Mouse (Mus musculus): ENCODE data around the gene Retsat. TPM values are rescaled to one million over a fixed set of nuclear protein-coding genes. Genes with fewer than 3 reads are reported as not detected.

Retsat gene
- total RNA-seq, 2 experiments from 2014 or later: 1.5 to 3.4 TPM

GRCm38 (mm10) chr6:72584154-72584553 is 14.1 kb upstream of the Retsat start:
- no peak for ATAC-seq (replicated peaks; ENCODE audit: low FRiP score, poor library complexity, severe bottlenecking)

GRCm38 (mm10) chr6:72586701-72587100 is 11.6 kb upstream of the Retsat start:
- ATAC-seq (replicated peaks; ENCODE audit: low FRiP score, poor library complexity, severe bottlenecking): no peak

GRCm38 (mm10) chr6:72588307-72588706 is 10.0 kb upstream of the Retsat start:
- ATAC-seq (replicated peaks; ENCODE audit: low FRiP score, poor library complexity, severe bottlenecking): no peak

DNA sequence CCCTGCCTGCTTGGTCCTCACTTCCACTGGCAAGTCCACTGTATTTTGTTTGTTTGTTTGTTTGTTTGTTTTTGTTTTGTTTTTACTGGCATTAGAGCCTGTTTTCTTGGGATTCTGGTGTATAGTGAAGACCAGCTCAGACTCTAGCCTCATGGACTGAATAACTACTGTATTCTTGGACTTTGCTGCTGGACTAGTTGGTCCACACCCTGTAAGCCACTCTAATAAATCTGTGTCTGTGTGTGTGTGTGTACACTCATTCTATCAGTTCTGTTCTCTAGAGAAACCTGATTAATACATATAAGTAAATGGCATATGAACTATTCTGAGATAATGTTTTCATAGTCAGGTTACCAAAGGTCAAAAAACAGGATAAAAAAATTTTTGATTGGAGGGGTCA is 8.2 kb upstream of the Retsat start:
- ATAC-seq (replicated peaks; ENCODE audit: low FRiP score, poor library complexity, severe bottlenecking): no peak

GRCm38 (mm10) chr6:72593011-72593803 is 5.1 kb upstream of the Retsat start:
- ATAC-seq (replicated peaks; ENCODE audit: low FRiP score, poor library complexity, severe bottlenecking): no peak

DNA sequence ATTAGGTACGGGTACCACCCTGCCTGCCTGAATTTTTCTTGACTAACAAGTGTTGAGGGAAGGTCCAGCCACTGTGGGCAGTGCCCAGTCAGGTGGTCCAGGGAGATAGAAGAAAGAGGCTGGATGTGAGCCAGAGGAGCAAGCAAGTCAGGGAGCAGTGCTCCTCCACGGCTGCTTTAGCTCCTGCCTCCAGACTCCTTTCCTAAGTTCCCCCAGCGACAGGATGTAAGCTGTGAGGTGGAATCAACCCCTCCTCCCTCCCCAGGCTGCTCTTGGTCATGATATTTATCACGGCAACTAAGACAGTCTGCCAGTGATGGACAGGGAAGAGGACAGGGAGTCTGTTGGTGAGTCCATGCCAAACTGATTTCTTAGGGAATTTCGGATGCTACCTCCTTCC is 4.4 kb upstream of the Retsat start:
- no peak for ATAC-seq (replicated peaks; ENCODE audit: low FRiP score, poor library complexity, severe bottlenecking)

DNA sequence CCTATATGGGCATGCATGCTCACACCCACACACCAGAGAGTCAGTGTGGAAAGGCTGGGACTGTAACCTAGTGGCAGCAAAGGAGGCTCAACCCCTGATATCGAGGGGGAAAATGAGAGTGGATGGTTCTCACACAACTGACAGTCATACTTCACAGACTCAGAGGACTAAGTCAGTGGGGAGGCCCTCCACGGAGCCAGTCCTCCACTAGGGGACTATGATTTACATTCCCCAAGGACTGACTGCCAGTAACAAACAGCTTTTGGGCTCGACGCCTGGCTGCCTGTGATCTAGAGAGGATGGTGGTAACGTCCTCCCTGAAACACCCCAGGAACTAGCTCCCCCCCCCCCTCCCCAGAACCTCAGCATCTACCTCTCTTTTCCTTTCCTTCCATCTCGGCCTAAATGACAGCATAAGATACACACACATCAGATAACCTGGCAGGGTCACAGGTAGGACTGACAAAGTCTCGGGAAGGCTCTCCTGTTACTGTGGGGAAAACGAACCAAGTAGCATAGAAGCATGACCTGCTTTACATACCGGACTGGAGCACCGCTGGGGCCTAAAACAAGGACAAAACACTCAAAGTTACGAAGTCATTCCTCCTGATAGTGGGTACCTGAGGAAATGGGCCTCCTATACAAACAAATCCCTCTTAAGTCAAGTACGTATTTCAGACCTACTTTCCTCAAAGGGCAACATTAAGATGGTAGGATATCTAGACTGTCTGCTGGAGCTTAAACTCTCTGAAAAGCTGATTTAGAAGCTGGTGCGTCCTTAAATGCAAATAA is 996 bp upstream of the Retsat start:
- 0 out of 2 replicates have a peak, but pooled peaks have one; percentile 2 for ATAC-seq (replicated peaks; ENCODE audit: low FRiP score, poor library complexity, severe bottlenecking)

DNA sequence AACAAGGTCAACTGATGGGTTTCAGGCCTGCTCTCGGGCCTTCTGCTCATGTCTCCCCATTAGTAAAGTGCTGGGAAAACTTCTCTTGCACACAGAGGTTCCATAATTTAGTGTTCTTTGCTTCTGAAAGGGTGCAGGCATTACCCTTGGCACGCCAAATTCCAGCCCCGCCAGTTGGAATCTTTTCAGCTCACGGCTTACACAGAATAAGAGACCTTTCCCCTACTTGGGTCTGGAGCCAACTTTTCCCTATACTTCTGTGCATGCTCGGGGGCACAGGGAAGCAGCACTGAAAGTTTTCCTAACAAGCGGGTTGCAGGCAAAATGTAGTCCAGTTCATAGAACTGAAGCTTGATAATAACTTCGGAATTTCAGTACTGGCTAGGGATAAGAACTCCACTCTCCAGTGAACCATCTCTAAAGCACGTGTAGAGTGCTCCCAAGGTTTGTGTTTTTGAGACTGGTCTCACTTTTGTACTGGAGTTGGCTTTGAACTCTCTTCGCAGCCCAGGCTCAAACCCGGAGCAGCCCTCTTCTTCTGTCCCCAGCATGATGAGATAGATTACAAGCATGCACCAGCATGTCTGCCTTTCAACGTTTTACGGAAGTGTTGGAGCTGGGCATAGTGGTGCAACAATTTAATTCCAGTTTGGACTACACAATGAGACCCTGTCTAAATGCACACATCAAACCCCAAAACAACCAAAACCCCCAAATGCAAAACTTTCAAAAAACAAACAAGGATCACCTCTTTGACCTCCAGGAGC is 699 bp downstream of the Retsat start:
- ATAC-seq (replicated peaks; ENCODE audit: low FRiP score, poor library complexity, severe bottlenecking): no peak; the same call in 1 of the 2 replicates

- ATAC-seq (replicated peaks; ENCODE audit: low FRiP score, poor library complexity, severe bottlenecking): no peak
These were observed 1.9 kb downstream of the Retsat start for GRCm38 (mm10) chr6:72600216-72600615.

- ATAC-seq (replicated peaks; ENCODE audit: low FRiP score, poor library complexity, severe bottlenecking): no peak
These were observed 2.5 kb downstream of the Retsat start for GRCm38 (mm10) chr6:72600771-72601170.

GRCm38 (mm10) chr6:72601732-72602131 is 3.5 kb downstream of the Retsat start:
- 0 out of 2 replicates have a peak, but pooled peaks have one; percentile 46 for ATAC-seq (replicated peaks; ENCODE audit: low FRiP score, poor library complexity, severe bottlenecking)

- ATAC-seq (replicated peaks; ENCODE audit: low FRiP score, poor library complexity, severe bottlenecking): no peak
These were observed 5.8 kb downstream of the Retsat start for GRCm38 (mm10) chr6:72604066-72604465.

DNA sequence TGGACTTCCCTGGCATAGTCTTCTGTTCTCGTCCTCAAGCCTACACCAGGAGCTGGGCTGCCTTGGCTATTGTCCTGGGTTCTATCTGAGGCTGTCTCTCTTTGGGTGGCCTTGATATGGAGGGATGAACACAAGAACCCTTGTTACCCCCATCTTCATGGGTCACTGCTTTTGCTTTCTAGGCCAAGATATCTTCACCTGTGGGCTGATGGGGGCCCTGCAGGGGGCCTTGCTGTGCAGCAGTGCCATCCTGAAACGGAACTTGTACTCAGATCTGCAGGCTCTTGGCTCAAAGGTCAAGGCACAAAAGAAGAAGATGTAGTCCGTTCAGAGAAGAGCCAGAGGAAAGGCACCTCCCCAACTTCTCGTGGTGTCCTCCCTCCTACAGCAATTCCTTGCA is 8.8 kb downstream of the Retsat start:
- ATAC-seq (replicated peaks; ENCODE audit: low FRiP score, poor library complexity, severe bottlenecking): no peak

- ATAC-seq (replicated peaks; ENCODE audit: low FRiP score, poor library complexity, severe bottlenecking): no peak
These were observed 9.4 kb downstream of the Retsat start for GRCm38 (mm10) chr6:72607676-72608075.

- no peak for ATAC-seq (replicated peaks; ENCODE audit: low FRiP score, poor library complexity, severe bottlenecking)
These were observed 10.4 kb downstream of the Retsat start for GRCm38 (mm10) chr6:72608662-72609184.

- no peak for ATAC-seq (replicated peaks; ENCODE audit: low FRiP score, poor library complexity, severe bottlenecking)
These were observed 12.0 kb downstream of the Retsat start for GRCm38 (mm10) chr6:72610261-72610660.

DNA sequence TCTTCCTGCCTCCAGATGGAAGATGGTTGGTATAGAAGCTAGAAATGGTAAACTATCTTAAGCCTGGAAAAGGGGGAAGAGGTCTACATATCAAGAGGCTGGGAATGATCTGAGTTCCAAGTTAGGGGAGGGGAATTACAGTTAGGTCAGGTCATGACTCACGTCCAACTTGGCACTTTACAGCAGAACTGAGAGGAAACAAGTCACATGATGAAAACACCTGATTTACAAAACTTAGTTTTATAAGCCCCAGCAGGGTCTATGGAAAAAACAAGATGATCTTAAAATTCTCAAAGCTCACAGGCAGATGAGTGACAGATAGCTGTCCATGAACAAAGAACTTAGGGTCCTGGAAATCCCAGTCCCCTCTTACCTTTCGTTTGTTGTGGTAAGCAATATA is 16.9 kb downstream of the Retsat start:
- no peak for ATAC-seq (replicated peaks; ENCODE audit: low FRiP score, poor library complexity, severe bottlenecking)

DNA sequence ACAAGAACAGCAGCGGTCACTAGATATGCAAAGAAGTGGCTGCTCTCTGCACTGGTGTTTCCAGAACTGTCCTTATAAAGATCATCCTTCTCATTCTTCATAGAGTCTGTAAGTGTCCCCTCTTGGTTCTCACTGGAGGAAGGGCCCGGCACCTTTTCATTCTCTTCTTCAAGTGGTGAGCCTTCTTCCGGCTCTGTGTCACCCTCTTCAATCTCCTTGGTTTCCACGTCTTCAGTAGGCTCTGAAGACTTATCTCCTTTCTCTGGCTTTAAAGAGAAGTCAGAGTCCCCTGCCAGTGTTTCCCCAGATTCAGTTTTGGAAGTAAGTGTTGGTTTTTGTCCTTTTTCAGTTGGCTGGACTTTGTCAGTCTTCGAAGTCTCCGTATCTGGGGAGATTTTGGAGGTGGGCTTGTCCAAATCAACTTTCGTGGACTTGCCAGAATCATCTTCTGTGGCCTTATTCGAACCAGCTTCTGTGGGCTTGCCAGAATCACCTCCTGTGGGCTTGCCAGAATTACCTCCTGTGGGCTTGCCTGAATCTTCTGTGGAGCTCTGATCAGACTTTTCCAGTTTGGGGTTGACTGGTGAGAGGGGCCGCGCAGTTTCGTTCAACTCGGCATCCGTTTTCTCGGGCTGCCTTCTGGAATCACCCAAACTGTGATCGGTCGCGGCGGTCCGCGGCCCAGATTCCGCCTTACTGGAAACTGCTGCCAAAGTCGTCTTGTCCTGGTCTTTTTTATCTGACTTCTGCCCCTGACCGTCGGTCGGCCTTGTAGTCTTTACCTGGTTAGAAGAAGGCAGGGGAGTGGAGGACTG is 17.5 kb downstream of the Retsat start:
- peak; percentile 21 for ATAC-seq (replicated peaks; ENCODE audit: low FRiP score, poor library complexity, severe bottlenecking)

DNA sequence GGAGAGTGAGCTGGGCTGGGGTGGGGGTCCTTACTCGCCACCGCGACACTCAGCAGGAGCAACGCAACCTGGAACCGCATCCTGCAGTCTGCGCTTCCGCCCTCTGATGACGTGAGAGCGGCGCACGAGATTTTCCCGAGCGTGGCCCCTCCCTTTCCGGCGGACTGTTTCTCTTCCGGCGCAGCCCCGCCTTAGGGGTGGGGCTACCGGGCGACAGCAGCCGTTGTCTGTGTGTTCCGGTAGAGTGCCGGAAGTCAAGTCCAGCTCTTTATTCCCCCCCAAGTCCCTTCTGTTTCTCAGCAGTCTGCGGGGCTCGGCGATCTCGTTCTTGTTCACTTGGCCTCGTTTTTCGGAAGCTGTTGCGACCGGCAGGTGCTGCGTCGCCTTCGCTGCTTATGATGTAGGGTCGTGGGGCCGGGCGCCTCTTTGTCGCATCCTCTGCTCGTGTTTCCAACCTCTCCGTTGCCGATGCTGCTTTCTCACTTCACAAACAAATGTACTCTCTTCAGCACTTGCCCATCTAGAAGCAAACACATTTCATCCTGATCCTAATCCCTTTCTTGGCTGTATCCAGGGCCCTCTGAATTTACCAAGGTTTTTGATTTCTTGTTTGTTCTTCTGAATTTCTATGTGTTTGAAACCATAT is 18.5 kb downstream of the Retsat start, which contains the start of gene Tgoln1:
TSS of gene Tgoln1 (minus strand) at position 358 of the 646 bp plus-strand sequence.
- ATAC-seq (replicated peaks; ENCODE audit: low FRiP score, poor library complexity, severe bottlenecking): peak; percentile 99
